Mouse (Mus musculus): Measurements from ENCODE around the gene Myh3. TPM values are rescaled to one million over a fixed set of nuclear protein-coding genes. Genes with fewer than 3 reads are reported as not detected.
"Not testable (repeated sequence)": the region's sequence is repeated elsewhere in the genome, so short reads cannot be mapped to it uniquely, and the experiment has no call there.

Myh3 gene
- total RNA-seq, 1 experiment from 2014 or later, result not detected

- no peak for ATAC-seq (replicated peaks in 1 of 2; ENCODE audit: insufficient read depth in 1 of 2, low FRiP score in 2 of 2, low TSS enrichment in 1 of 2, low read depth in 1 of 2, poor library complexity in 2 of 2, severe bottlenecking in 2 of 2)
Measured at GRCm38 (mm10) chr11:67062726-67063125, 15.4 kb upstream of the Myh3 start.

- no peak for ATAC-seq (replicated peaks in 1 of 2; ENCODE audit: insufficient read depth in 1 of 2, low FRiP score in 2 of 2, low TSS enrichment in 1 of 2, low read depth in 1 of 2, poor library complexity in 2 of 2, severe bottlenecking in 2 of 2)
Measured at GRCm38 (mm10) chr11:67067741-67068140, 10.4 kb upstream of the Myh3 start.

- no peak for ATAC-seq (replicated peaks in 1 of 2; ENCODE audit: insufficient read depth in 1 of 2, low FRiP score in 2 of 2, low TSS enrichment in 1 of 2, low read depth in 1 of 2, poor library complexity in 2 of 2, severe bottlenecking in 2 of 2)
Measured at GRCm38 (mm10) chr11:67072615-67073130, 5.4 kb upstream of the Myh3 start.

- no peak for ATAC-seq (replicated peaks in 1 of 2; ENCODE audit: insufficient read depth in 1 of 2, low FRiP score in 2 of 2, low TSS enrichment in 1 of 2, low read depth in 1 of 2, poor library complexity in 2 of 2, severe bottlenecking in 2 of 2)
Measured at GRCm38 (mm10) chr11:67075036-67075435, 3.1 kb upstream of the Myh3 start.

- ATAC-seq (replicated peaks in 1 of 2; ENCODE audit: insufficient read depth in 1 of 2, low FRiP score in 2 of 2, low TSS enrichment in 1 of 2, low read depth in 1 of 2, poor library complexity in 2 of 2, severe bottlenecking in 2 of 2), result no peak
Measured at GRCm38 (mm10) chr11:67076781-67077180, 1.3 kb upstream of the Myh3 start.

GRCm38 (mm10) chr11:67077435-67077834, 665 bp upstream of the Myh3 start:
- ATAC-seq (replicated peaks in 1 of 2; ENCODE audit: insufficient read depth in 1 of 2, low FRiP score in 2 of 2, low TSS enrichment in 1 of 2, low read depth in 1 of 2, poor library complexity in 2 of 2, severe bottlenecking in 2 of 2), result no peak

- ATAC-seq (replicated peaks in 1 of 2; ENCODE audit: insufficient read depth in 1 of 2, low FRiP score in 2 of 2, low TSS enrichment in 1 of 2, low read depth in 1 of 2, poor library complexity in 2 of 2, severe bottlenecking in 2 of 2), result no peak
Measured at GRCm38 (mm10) chr11:67078888-67079287, 788 bp downstream of the Myh3 start.

- no peak for ATAC-seq (replicated peaks in 1 of 2; ENCODE audit: insufficient read depth in 1 of 2, low FRiP score in 2 of 2, low TSS enrichment in 1 of 2, low read depth in 1 of 2, poor library complexity in 2 of 2, severe bottlenecking in 2 of 2)
Measured at GRCm38 (mm10) chr11:67079740-67080139, 1.6 kb downstream of the Myh3 start.

GRCm38 (mm10) chr11:67080168-67080567, 2.1 kb downstream of the Myh3 start:
- peak; percentile 72 to 82 for ATAC-seq (replicated peaks in 1 of 2; ENCODE audit: insufficient read depth in 1 of 2, low FRiP score in 2 of 2, low TSS enrichment in 1 of 2, low read depth in 1 of 2, poor library complexity in 2 of 2, severe bottlenecking in 2 of 2)

GRCm38 (mm10) chr11:67081125-67081649, 3.1 kb downstream of the Myh3 start:
- peak in 1 of 2 experiments; percentile 23; a peak in 1 of 4 replicates for ATAC-seq (replicated peaks in 1 of 2; ENCODE audit: insufficient read depth in 1 of 2, low FRiP score in 2 of 2, low TSS enrichment in 1 of 2, low read depth in 1 of 2, poor library complexity in 2 of 2, severe bottlenecking in 2 of 2)

- ATAC-seq (replicated peaks in 1 of 2; ENCODE audit: insufficient read depth in 1 of 2, low FRiP score in 2 of 2, low TSS enrichment in 1 of 2, low read depth in 1 of 2, poor library complexity in 2 of 2, severe bottlenecking in 2 of 2), result no peak
Measured at GRCm38 (mm10) chr11:67082188-67082587, 4.1 kb downstream of the Myh3 start.

GRCm38 (mm10) chr11:67082793-67083192, 4.7 kb downstream of the Myh3 start:
- no peak for ATAC-seq (replicated peaks in 1 of 2; ENCODE audit: insufficient read depth in 1 of 2, low FRiP score in 2 of 2, low TSS enrichment in 1 of 2, low read depth in 1 of 2, poor library complexity in 2 of 2, severe bottlenecking in 2 of 2)

- ATAC-seq (replicated peaks in 1 of 2; ENCODE audit: insufficient read depth in 1 of 2, low FRiP score in 2 of 2, low TSS enrichment in 1 of 2, low read depth in 1 of 2, poor library complexity in 2 of 2, severe bottlenecking in 2 of 2), result no peak
Measured at GRCm38 (mm10) chr11:67083239-67083638, 5.1 kb downstream of the Myh3 start.

GRCm38 (mm10) chr11:67083712-67084340, 5.7 kb downstream of the Myh3 start:
- ATAC-seq (replicated peaks in 1 of 2; ENCODE audit: insufficient read depth in 1 of 2, low FRiP score in 2 of 2, low TSS enrichment in 1 of 2, low read depth in 1 of 2, poor library complexity in 2 of 2, severe bottlenecking in 2 of 2), result no peak

GRCm38 (mm10) chr11:67085489-67085888, 7.4 kb downstream of the Myh3 start:
- peak; percentile 58 to 77 for ATAC-seq (replicated peaks in 1 of 2; ENCODE audit: insufficient read depth in 1 of 2, low FRiP score in 2 of 2, low TSS enrichment in 1 of 2, low read depth in 1 of 2, poor library complexity in 2 of 2, severe bottlenecking in 2 of 2)

GRCm38 (mm10) chr11:67086467-67087164, 8.5 kb downstream of the Myh3 start:
- ATAC-seq (replicated peaks in 1 of 2; ENCODE audit: insufficient read depth in 1 of 2, low FRiP score in 2 of 2, low TSS enrichment in 1 of 2, low read depth in 1 of 2, poor library complexity in 2 of 2, severe bottlenecking in 2 of 2), result no peak

- no peak for ATAC-seq (replicated peaks in 1 of 2; ENCODE audit: insufficient read depth in 1 of 2, low FRiP score in 2 of 2, low TSS enrichment in 1 of 2, low read depth in 1 of 2, poor library complexity in 2 of 2, severe bottlenecking in 2 of 2)
Measured at GRCm38 (mm10) chr11:67087225-67087624, 9.1 kb downstream of the Myh3 start.

GRCm38 (mm10) chr11:67092354-67092753, 14.3 kb downstream of the Myh3 start:
- ATAC-seq (replicated peaks in 1 of 2; ENCODE audit: insufficient read depth in 1 of 2, low FRiP score in 2 of 2, low TSS enrichment in 1 of 2, low read depth in 1 of 2, poor library complexity in 2 of 2, severe bottlenecking in 2 of 2), result not testable (repeated sequence)
